Mouse (Mus musculus) 3T3-L1 (cell line): ENCODE measurements around the gene Mmrn2.
A peak's percentile ranks its signal among the peaks of the same experiment; 100 is the strongest.
"Not testable (repeated sequence)": the region's sequence is repeated elsewhere in the genome, so short reads cannot be mapped to it uniquely, and the experiment has no call there.

Experiments
- DNase-seq: peaks from one replicate; pipeline ENCODE4 v3.0.0-alpha.2; 2015; ENCODE audit warnings: low read depth, low spot score

The Mmrn2 gene

GRCm38 (mm10) chr14:34362135-34362534, 13.1 kb upstream of the Mmrn2 start:
- DNase-seq, result no peak

- peak; percentile 91 for DNase-seq
Observed at GRCm38 (mm10) chr14:34362726-34363445, 12.4 kb upstream of the Mmrn2 start.

GRCm38 (mm10) chr14:34363490-34364253, 11.6 kb upstream of the Mmrn2 start:
- DNase-seq, result peak; percentile 89

- not testable (repeated sequence) for DNase-seq
Observed at GRCm38 (mm10) chr14:34364254-34365146, 10.8 kb upstream of the Mmrn2 start.

GRCm38 (mm10) chr14:34365147-34365507, 10.1 kb upstream of the Mmrn2 start:
- no peak for DNase-seq

- peak; percentile 27 for DNase-seq
Observed at GRCm38 (mm10) chr14:34370203-34370602, 5.1 kb upstream of the Mmrn2 start.

- no peak for DNase-seq
Observed at GRCm38 (mm10) chr14:34370921-34371320, 4.3 kb upstream of the Mmrn2 start.

- DNase-seq, result no peak
Observed at GRCm38 (mm10) chr14:34371763-34372162, 3.5 kb upstream of the Mmrn2 start.

- peak; percentile 58 for DNase-seq
Observed at GRCm38 (mm10) chr14:34372646-34373045, 2.6 kb upstream of the Mmrn2 start.

GRCm38 (mm10) chr14:34373581-34373980, 1.7 kb upstream of the Mmrn2 start:
- no peak for DNase-seq

GRCm38 (mm10) chr14:34374577-34374976, 688 bp upstream of the Mmrn2 start, which contains the start of gene Sncg:
Gene Sncg, minus strand, starts transcription at chr14:34374789.
- no peak for DNase-seq

- peak; percentile 75 for DNase-seq
Observed at GRCm38 (mm10) chr14:34375941-34376340, 676 bp downstream of the Mmrn2 start.

- no peak for DNase-seq
Observed at GRCm38 (mm10) chr14:34377121-34377520, 1.9 kb downstream of the Mmrn2 start.

- DNase-seq, result peak; percentile 89
Observed at GRCm38 (mm10) chr14:34378560-34379331, 3.5 kb downstream of the Mmrn2 start.

- DNase-seq, result peak; percentile 50
Observed at GRCm38 (mm10) chr14:34382921-34383704, 7.8 kb downstream of the Mmrn2 start.

- no peak for DNase-seq
Observed at GRCm38 (mm10) chr14:34393295-34393694, 18.0 kb downstream of the Mmrn2 start.

GRCm38 (mm10) chr14:34397871-34398270, 22.6 kb downstream of the Mmrn2 start:
- no peak for DNase-seq

- no peak for DNase-seq
Observed at GRCm38 (mm10) chr14:34398901-34399300, 23.6 kb downstream of the Mmrn2 start.

- no peak for DNase-seq
Observed at GRCm38 (mm10) chr14:34399301-34399700, 24.0 kb downstream of the Mmrn2 start.

GRCm38 (mm10) chr14:34400021-34400420, 24.8 kb downstream of the Mmrn2 start:
- no peak for DNase-seq
